8 mouse cellular contexts compared by ENCODE assay signal in the genomic region with DNA sequence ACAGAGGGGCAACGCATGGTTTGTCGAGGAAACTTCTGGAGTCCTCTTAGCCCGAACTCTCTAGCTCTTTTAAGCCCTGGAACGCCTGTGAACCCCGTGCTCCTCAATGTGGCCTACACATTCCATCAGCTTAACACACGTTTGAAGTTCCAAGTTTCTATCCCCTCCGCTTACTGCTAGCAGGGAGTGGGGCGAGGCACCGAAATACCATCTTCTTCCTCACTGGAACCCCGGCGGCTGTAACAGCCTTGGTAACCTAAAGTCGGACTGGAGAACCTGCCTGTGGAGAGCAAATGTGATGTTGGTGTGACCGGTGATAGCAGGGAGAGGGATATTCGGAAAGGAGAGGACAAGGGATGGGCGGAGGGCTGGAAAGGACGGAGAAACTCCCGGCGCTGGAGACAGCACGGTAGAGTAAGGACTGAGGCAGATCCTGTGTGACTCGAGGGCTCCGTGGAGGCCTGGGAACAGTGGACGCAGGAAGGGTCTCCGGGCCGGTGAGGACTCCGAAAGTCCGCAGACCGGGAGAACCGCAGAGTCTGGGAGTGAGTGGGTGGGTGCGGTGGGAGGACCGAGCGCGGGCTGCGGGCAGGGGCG. TPM values are rescaled to one million over a fixed set of nuclear protein-coding genes. Genes with fewer than 3 reads are reported as not detected.
A peak's percentile ranks its signal among the peaks of the same experiment; 100 is the strongest.
DNase-seq lines count a peak whose midpoint lies in the region; ATAC-seq and TF ChIP-seq lines count a peak whose summit lies in the region.

No protein-coding gene starts in this region.

- H3K4me1 ChIP-seq in kidney, embryonic 15.5 days, result peaks cover 64% of the 10 kb centered on the region
- peaks cover 11% of the 10 kb centered on the region; the same call in 1 of the 2 replicates for H3K4me1 ChIP-seq in hindbrain, embryonic 14.5 days (replicated peaks; ENCODE audit: control insufficient read depth, insufficient read depth, low read length)
- H3K4me1 ChIP-seq in midbrain, postnatal 0 days (ENCODE audit: insufficient read depth, low read length), result no peaks in the 10 kb centered on the region; the same call in 1 of the 2 replicates

- H3K27ac ChIP-seq in kidney, embryonic 15.5 days, result peak overlapping the region; percentile 99
- H3K27ac ChIP-seq in hindbrain, embryonic 14.5 days, result no peak overlapping the region
- peak overlapping the region; percentile 38; the same call in 1 of the 2 replicates for H3K27ac ChIP-seq in midbrain, postnatal 0 days (ENCODE audit: low read depth, low read length)

- H3K9me3 ChIP-seq in kidney, embryonic 15.5 days (replicated peaks), result no peaks in the 10 kb centered on the region
- no peaks in the 10 kb centered on the region for H3K9me3 ChIP-seq in hindbrain, embryonic 14.5 days (ENCODE audit: control insufficient read depth, low read length)
- no peaks in the 10 kb centered on the region for H3K9me3 ChIP-seq in midbrain, postnatal 0 days (ENCODE audit: low read length)

- H3K4me3 ChIP-seq in kidney, embryonic 15.5 days (replicated peaks), result peak overlapping the region; percentile 87
- H3K4me3 ChIP-seq in hindbrain, embryonic 14.5 days (replicated peaks; ENCODE audit: low read length), result peak overlapping the region; percentile 38
- peak overlapping the region; percentile 38 for H3K4me3 ChIP-seq in midbrain, postnatal 0 days (ENCODE audit: low read depth, low read length)

- no peak for TF ChIP-seq POLR2A in brain, embryonic 14.5 days (IDR thresholded peaks at IDR 0.05; ENCODE audit: borderline replicate concordance, extremely low read depth, insufficient read depth, insufficient read length, poor library complexity, severe bottlenecking)

- no peak for TF ChIP-seq CTCF in brain, embryonic 14.5 days (IDR thresholded peaks at IDR 0.05; ENCODE audit: borderline replicate concordance, extremely low read depth, insufficient read depth, insufficient read length)
- no peak for TF ChIP-seq CTCF in midbrain, postnatal 0 days (IDR thresholded peaks at IDR 0.05)

- WGBS in kidney, embryonic 15.5 days, result 3% methylated on average over 28 of the region's 34 CpGs
- 1% methylated on average over 34 of the region's 34 CpGs for WGBS in hindbrain, embryonic 14.5 days
- WGBS in midbrain, postnatal 0 days, result under 1% methylated on average over 32 of the region's 34 CpGs

- H3K36me3 ChIP-seq in kidney, embryonic 15.5 days, result no peaks in the 10 kb centered on the region
- no peaks in the 10 kb centered on the region for H3K36me3 ChIP-seq in hindbrain, embryonic 14.5 days (replicated peaks; ENCODE audit: control insufficient read depth, insufficient read depth)
- H3K36me3 ChIP-seq in midbrain, postnatal 0 days (ENCODE audit: insufficient read depth, low read length), result no peaks in the 10 kb centered on the region

- peaks cover 30% of the 10 kb centered on the region for H3K27me3 ChIP-seq in kidney, embryonic 15.5 days
- H3K27me3 ChIP-seq in hindbrain, embryonic 14.5 days (ENCODE audit: control insufficient read depth, insufficient read depth, low read length), result peaks cover 95% of the 10 kb centered on the region
- H3K27me3 ChIP-seq in midbrain, postnatal 0 days (ENCODE audit: insufficient read depth, low read length), result peaks cover 42% of the 10 kb centered on the region

- peak overlapping the region; percentile 86 for H3K4me2 ChIP-seq in kidney, embryonic 15.5 days
- peak overlapping the region; percentile 71 for H3K4me2 ChIP-seq in hindbrain, embryonic 14.5 days (replicated peaks)
- H3K4me2 ChIP-seq in midbrain, postnatal 0 days (ENCODE audit: low read depth, low read length, poor library complexity, severe bottlenecking), result peak overlapping the region; percentile 52

- no peak for DNase-seq in kidney, postnatal 14 days
- DNase-seq in brain, embryonic 14.5 days (ENCODE audit: low read depth), result peak; percentile 28
- DNase-seq in hindbrain, embryonic 14.5 days (ENCODE audit: low spot score), result no peak
- no peak for DNase-seq in midbrain, postnatal 0 days (ENCODE audit: low spot score)
- DNase-seq in thymus, postnatal 25 days, result no peak
- no peak for DNase-seq in gastrocnemius, adult 18-20 months (ENCODE audit: low spot score)
- no peak for DNase-seq in gastrocnemius, adult 8-10 months (ENCODE audit: low spot score in 2 of 2)

- peak; percentile 57 for ATAC-seq in kidney, embryonic 15.5 days (replicated peaks; ENCODE audit: low FRiP score)
- peak; percentile 23; the same call in 1 of the 2 replicates for ATAC-seq in hindbrain, embryonic 14.5 days (ENCODE audit: low FRiP score)
- 0 out of 2 replicates have a peak, but pooled peaks have one; percentile 8 for ATAC-seq in midbrain, postnatal 0 days (ENCODE audit: low FRiP score)

- H3K9ac ChIP-seq in kidney, embryonic 15.5 days, result peak overlapping the region; percentile 57
- H3K9ac ChIP-seq in hindbrain, embryonic 14.5 days, result 0 out of 2 replicates have a peak overlapping the region, but pooled peaks have one; percentile 8
- no peak overlapping the region for H3K9ac ChIP-seq in midbrain, postnatal 0 days (replicated peaks; ENCODE audit: low read length, poor library complexity, severe bottlenecking)

RNA-seq across cellular contexts. Expression of gene Foxc1, which starts 0.5 kb away (rescaled TPM):
- polyA plus RNA-seq in kidney, embryonic 15.5 days (2015; fragmentation: Nextera tagmentation; extraction: Ambion mirVana), result 4.1 and 5.2 TPM in 2 replicates
- 3.8 and 6.3 TPM in 2 replicates for polyA plus RNA-seq in brain, embryonic 14.5 days (2012; rRNA removed)
- 2.3 and 2.9 TPM in 2 replicates for polyA plus RNA-seq in hindbrain, embryonic 14.5 days (2014; fragmentation: Nextera tagmentation; extraction: Ambion mirVana)
- 12.6 and 17.1 TPM in 2 replicates for total RNA-seq in midbrain, postnatal 0 days (2014; rRNA removed)
- polyA plus RNA-seq in midbrain, postnatal 0 days (2015; fragmentation: Nextera tagmentation; extraction: Ambion mirVana), result 1.8 and 2.2 TPM in 2 replicates
- total RNA-seq in gastrocnemius, adult 18-20 months (2021), result under 1 TPM; 0.75 to 0.88 TPM
- under 1 TPM; 0.39 to 0.83 (median 0.65) TPM for total RNA-seq in gastrocnemius, adult 8-10 months (2022)
